Mouse (Mus musculus) kidney, adult 2 months (tissue): ENCODE measurements around the gene 1810055G02Rik. TPM values are rescaled to one million over a fixed set of nuclear protein-coding genes. Genes with fewer than 3 reads are reported as not detected.

Experiments
- DNase-seq: peaks from one replicate; pipeline ENCODE4 v3.0.0; 2021
- H3K27ac ChIP-seq: fragments of 200-500 bp; 2 replicates; pipeline ENCODE4 v1.5.1; 2012; ENCODE audit warnings: low read depth, low read length, control low read depth, inconsistent platforms; ENCODE audit not compliant: insufficient read depth
- H3K27me3 ChIP-seq: fragments of 200-500 bp; replicated peaks from 2 replicates; pipeline ENCODE4 v1.6.1; 2012; ENCODE audit warnings: mild to moderate bottlenecking, moderate library complexity, low read length, inconsistent platforms; ENCODE audit not compliant: control insufficient read depth, insufficient read depth
- H3K36me3 ChIP-seq: fragments of 200-500 bp; 2 replicates; pipeline ENCODE4 v1.6.1; 2012; ENCODE audit warnings: mild to moderate bottlenecking, moderate library complexity, low read length, inconsistent platforms; ENCODE audit not compliant: control insufficient read depth, insufficient read depth
- H3K4me1 ChIP-seq: fragments of 200-500 bp; 2 replicates; pipeline ENCODE4 v1.6.1; 2011; ENCODE audit warnings: low read length; ENCODE audit not compliant: control insufficient read depth, insufficient read depth
- H3K4me3 ChIP-seq: fragments of 200-500 bp; 2 replicates; pipeline ENCODE4 v1.5.1; 2011; ENCODE audit warnings: mild to moderate bottlenecking, low read depth, low read length, control low read depth; ENCODE audit not compliant: insufficient read depth
- CTCF ChIP-seq: fragments of 200-500 bp; conservative IDR thresholded peaks from 2 replicates; pipeline ENCODE4 v1.5.1; 2011; ENCODE audit warnings: low read depth, mild to moderate bottlenecking, control low read depth, low read length, moderate library complexity, mixed read lengths; ENCODE audit not compliant: insufficient read depth, insufficient read length
- POLR2A ChIP-seq: fragments of 200-500 bp; IDR thresholded peaks from one replicate; pipeline ENCODE4 v1.6.1; 2011; ENCODE audit warnings: low read depth, low read length, control low read depth
- WGBS: fragments of 180-500 bp; shearing (Covaris S2); methylation state at CpG from one replicate; pipeline ENCODE4 v1.1.7; 2018; 5-methylcytosine and 5-hydroxymethylcytosine counted together
- polyA plus RNA-seq: library from polyadenylated mRNA; depleted of rRNA; stranded (reverse); fragments of >200 nt; gene quantifications from 2 replicates; pipeline ENCODE4 v1.2.3, GENCODE M21; 2012; rRNA removed

Gene 1810055G02Rik
- polyA plus RNA-seq, 1 experiment = 18.8 TPM

DNA sequence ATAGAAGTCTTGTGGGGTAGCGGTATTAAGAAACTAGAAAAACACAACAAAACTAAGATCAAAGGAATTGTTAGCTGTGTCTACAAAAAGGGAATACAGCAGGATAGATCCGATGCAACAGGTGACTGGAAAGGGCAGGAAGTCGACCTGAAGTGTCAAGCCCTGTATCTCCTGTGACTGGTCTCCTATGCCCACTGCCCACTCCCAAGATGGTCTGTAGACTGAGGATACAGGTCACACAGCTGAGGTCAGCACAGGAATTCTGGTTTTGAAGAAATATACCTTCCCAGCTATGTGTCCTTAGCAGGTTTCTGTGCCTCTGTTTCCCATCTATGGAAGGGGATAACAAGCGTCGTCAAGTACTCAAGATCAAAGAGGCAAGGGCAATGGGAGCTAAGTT, 58.3 kb downstream of the 1810055G02Rik start:
- Histone ChIP-seq H3K4me3 (no peak overlapping the region), H3K4me1 (peaks cover 11% of the 10 kb centered on the region), H3K27me3 (no peaks in the 10 kb centered on the region), H3K27ac (no peak overlapping the region), H3K36me3 (no peaks in the 10 kb centered on the region)
- no peak for DNase-seq
- WGBS = 93% methylated on average over 5 of the region's 5 CpGs
- no peak for TF ChIP-seq POLR2A
- no peak for TF ChIP-seq CTCF

DNA sequence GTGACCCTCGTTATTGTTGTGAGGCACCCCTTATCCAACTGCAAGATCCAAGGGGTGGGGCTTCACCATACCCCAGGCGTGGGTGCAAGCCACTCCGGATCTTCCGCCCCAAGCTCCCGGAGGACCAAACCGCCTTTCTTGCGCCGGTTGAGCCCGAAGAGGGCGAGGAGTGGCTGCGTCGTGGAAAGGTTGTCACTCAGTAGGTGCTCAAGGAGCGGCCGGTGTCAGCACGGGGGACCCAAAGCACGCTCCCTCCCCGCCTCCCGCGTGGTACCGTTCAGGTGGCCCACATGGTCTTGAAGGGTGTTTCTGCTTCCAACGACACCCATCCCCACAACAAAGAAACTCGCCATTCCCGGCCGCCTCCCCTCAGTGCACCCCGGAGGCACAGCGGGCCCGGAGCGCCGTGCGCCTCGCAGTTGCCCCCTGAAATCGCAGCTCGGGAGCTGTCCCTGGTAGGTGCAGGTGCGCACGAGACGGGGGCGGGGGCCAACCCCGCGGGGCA, 59.2 kb downstream of the 1810055G02Rik start, which contains the start of gene Kmt5b:
Gene Kmt5b (plus strand): TSS at position 146 of the 505 bp plus-strand sequence.
- no peak for DNase-seq
- H3K4me1 ChIP-seq = peaks cover 11% of the 10 kb centered on the region
- H3K27me3 ChIP-seq = no peaks in the 10 kb centered on the region
- no peaks in the 10 kb centered on the region for H3K36me3 ChIP-seq
- TF ChIP-seq CTCF (no peak), POLR2A (no peak)
- WGBS = 0% methylated on average over 39 of the region's 39 CpGs
- H3K4me3 ChIP-seq = peak within 1 kb of the TSS; percentile 60
- peak within 1 kb of the TSS; percentile 98 for H3K27ac ChIP-seq

Other genes with a start within 250 kb of the 1810055G02Rik start
- 52.5 and 58.5 TPM in 2 replicates for gene Ppp6r3, start 132.5 kb upstream of the 1810055G02Rik start, polyA plus RNA-seq
- 33.9 and 34.2 TPM in 2 replicates for gene Lrp5, start 21.7 kb upstream of the 1810055G02Rik start, polyA plus RNA-seq
- 12.6 and 12.9 TPM in 2 replicates for gene Kmt5b, start 59.1 kb downstream of the 1810055G02Rik start, polyA plus RNA-seq
- 65.0 and 72.0 TPM in 2 replicates for gene Chka, start 143.5 kb downstream of the 1810055G02Rik start, polyA plus RNA-seq
- 69.2 and 71.2 TPM in 2 replicates for gene Tcirg1, start 198.8 kb downstream of the 1810055G02Rik start, polyA plus RNA-seq
- gene Ndufs8, start 204.5 kb downstream of the 1810055G02Rik start, polyA plus RNA-seq = 678 and 742 TPM in 2 replicates
- gene Aldh3b1, start 221.5 kb downstream of the 1810055G02Rik start, polyA plus RNA-seq = 17.4 and 19.4 TPM in 2 replicates
- gene Unc93b1, start 226.9 kb downstream of the 1810055G02Rik start, polyA plus RNA-seq = 52.3 and 55.7 TPM in 2 replicates